Mouse (Mus musculus): ENCODE data around the gene Relt. TPM values are rescaled to one million over a fixed set of nuclear protein-coding genes. Genes with fewer than 3 reads are reported as not detected.

The Relt gene
- polyA plus RNA-seq, 2 experiments = 3.2 to 8.5 TPM

GRCm38 (mm10) chr7:100818401-100819064 lies 44.7 kb downstream of the Relt start:
- no peak for ATAC-seq (ENCODE audit: low FRiP score, low read depth)
- no peak for TF ChIP-seq POLR2A (IDR thresholded peaks at IDR 0.05; ENCODE audit: borderline replicate concordance, extremely low read depth, insufficient read depth, insufficient read length)

GRCm38 (mm10) chr7:100817442-100817760 lies 45.8 kb downstream of the Relt start:
- 70% methylated on average over 2 of the region's 2 CpGs for WGBS
- no peak for TF ChIP-seq POLR2A (IDR thresholded peaks at IDR 0.05; ENCODE audit: borderline replicate concordance, extremely low read depth, insufficient read depth, insufficient read length)
- no peak overlapping the region for H3K4me3 ChIP-seq (replicated peaks; ENCODE audit: low read length)
- DNase-seq (ENCODE audit: low spot score) (no peak), ATAC-seq (ENCODE audit: low FRiP score, low read depth) (no peak)
- no peaks in the 10 kb centered on the region for H3K4me1 ChIP-seq (ENCODE audit: control insufficient read depth, insufficient read depth, low read length)
- no peaks in the 10 kb centered on the region for H3K36me3 ChIP-seq (ENCODE audit: control insufficient read depth, insufficient read depth, low read length)
- no peaks in the 10 kb centered on the region for H3K27me3 ChIP-seq (ENCODE audit: control insufficient read depth, insufficient read depth, low read length)
- no peaks in the 10 kb centered on the region for H3K9me3 ChIP-seq (ENCODE audit: control insufficient read depth, low read length)
- H3K4me2 ChIP-seq (replicated peaks; ENCODE audit: low read depth, low read length, severe bottlenecking) = no peak overlapping the region
- H3K9ac ChIP-seq (ENCODE audit: low read depth, low read length, severe bottlenecking) = no peak overlapping the region
- H3K27ac ChIP-seq (replicated peaks; ENCODE audit: low read depth, low read length) = no peak overlapping the region

More at GRCm38 (mm10) chr7:100818401-100819064, 44.7 kb downstream of the Relt start:
- Histone ChIP-seq H3K9me3 (ENCODE audit: control insufficient read depth, low read length) (no peaks in the 10 kb centered on the region), H3K36me3 (ENCODE audit: control insufficient read depth, insufficient read depth, low read length) (peaks cover 3% of the 10 kb centered on the region; the same call in 1 of the 2 replicates), H3K4me2 (replicated peaks; ENCODE audit: low read depth, low read length, severe bottlenecking) (no peak overlapping the region), H3K4me1 (ENCODE audit: control insufficient read depth, insufficient read depth, low read length) (no peaks in the 10 kb centered on the region), H3K9ac (ENCODE audit: low read depth, low read length, severe bottlenecking) (no peak overlapping the region), H3K27me3 (ENCODE audit: control insufficient read depth, insufficient read depth, low read length) (no peaks in the 10 kb centered on the region), H3K27ac (replicated peaks; ENCODE audit: low read depth, low read length) (no peak overlapping the region), H3K4me3 (replicated peaks; ENCODE audit: low read length) (no peak overlapping the region)
- WGBS = 86% methylated on average over 4 of the region's 4 CpGs
- DNase-seq (ENCODE audit: low spot score) = no peak

DNA sequence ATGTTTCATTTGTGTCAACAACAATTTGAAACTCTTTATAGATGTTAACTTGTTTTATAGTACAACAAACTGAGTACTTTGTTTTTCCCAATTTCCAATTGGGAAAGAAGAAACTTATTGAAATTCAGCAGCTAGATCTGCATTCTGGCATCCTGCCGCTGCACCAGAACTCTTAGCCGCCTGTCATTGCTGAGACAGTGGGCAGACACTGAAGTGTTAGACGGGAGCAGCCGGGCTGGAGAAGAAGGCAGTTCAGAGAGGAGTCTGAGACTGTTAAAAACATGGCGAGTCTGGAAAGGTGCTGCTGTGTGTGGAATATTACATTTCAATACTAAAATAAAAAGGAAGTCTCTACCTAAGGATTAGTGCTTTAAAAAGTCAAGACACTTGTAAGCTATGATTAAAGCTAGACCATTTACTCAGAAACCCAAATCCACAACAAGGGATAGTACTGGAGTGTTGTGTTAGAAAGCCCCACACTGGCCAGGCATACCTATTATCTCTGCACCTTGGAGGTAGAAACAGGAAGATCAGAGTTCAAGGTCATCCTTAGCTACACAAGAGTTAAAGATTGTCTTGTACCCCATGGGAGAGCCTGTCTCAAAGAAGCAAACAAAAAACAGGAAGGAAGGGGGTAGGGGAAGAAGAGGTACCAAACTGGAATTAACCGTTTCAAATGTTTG lies 46.3 kb downstream of the Relt start:
- no peak for TF ChIP-seq POLR2A (IDR thresholded peaks at IDR 0.05; ENCODE audit: borderline replicate concordance, extremely low read depth, insufficient read depth, insufficient read length)
- no peak overlapping the region for H3K9ac ChIP-seq (ENCODE audit: low read depth, low read length, severe bottlenecking)
- no peak overlapping the region for H3K4me3 ChIP-seq (replicated peaks; ENCODE audit: low read length)

DNA sequence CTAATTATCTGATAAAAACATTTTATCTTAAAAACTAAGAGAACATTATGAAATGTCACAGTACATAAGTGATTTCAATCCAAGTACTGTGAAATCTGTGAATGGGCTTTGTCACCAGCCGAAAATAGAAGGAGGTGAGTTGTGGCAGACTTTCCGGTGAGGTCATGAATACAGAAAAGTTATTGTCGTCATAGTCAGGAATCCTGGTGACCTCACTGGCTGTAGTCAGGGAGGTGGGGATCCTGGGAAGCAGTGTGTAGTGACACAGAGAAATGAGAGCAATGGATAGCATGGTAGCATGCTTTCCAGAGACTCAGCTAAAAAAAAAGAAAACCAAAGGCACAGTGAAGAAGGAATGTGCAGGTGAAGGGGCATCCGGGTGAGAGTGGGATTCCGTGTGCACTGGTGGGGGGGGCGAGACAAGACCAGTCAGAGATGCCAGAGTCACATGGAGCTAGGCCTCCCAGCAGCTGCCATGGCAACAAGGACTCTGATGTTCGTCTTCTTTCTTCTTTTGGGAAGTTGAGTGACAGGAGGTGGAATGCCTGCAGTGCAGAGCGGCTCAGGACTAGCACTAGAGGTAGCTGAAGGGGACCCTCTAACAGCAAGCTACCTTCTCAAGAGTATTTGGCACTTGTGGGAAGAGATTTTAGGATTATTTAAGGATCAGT lies 47.2 kb downstream of the Relt start:
- H3K27me3 ChIP-seq (ENCODE audit: control insufficient read depth, insufficient read depth, low read length) = no peaks in the 10 kb centered on the region
- DNase-seq (ENCODE audit: low spot score) = no peak
- no peak overlapping the region for H3K4me3 ChIP-seq (replicated peaks; ENCODE audit: low read length)
- no peak for ATAC-seq (ENCODE audit: low FRiP score, low read depth)
- H3K4me2 ChIP-seq (replicated peaks; ENCODE audit: low read depth, low read length, severe bottlenecking) = no peak overlapping the region
- H3K36me3 ChIP-seq (ENCODE audit: control insufficient read depth, insufficient read depth, low read length) = no peaks in the 10 kb centered on the region
- WGBS = 76% methylated on average over 8 of the region's 8 CpGs
- no peak overlapping the region for H3K9ac ChIP-seq (ENCODE audit: low read depth, low read length, severe bottlenecking)
- no peak overlapping the region for H3K27ac ChIP-seq (replicated peaks; ENCODE audit: low read depth, low read length)
- no peaks in the 10 kb centered on the region for H3K4me1 ChIP-seq (ENCODE audit: control insufficient read depth, insufficient read depth, low read length)
- no peak for TF ChIP-seq POLR2A (IDR thresholded peaks at IDR 0.05; ENCODE audit: borderline replicate concordance, extremely low read depth, insufficient read depth, insufficient read length)
- no peaks in the 10 kb centered on the region for H3K9me3 ChIP-seq (ENCODE audit: control insufficient read depth, low read length)

More for the DNA sequence above, 46.3 kb downstream of the Relt start:
- H3K4me1 ChIP-seq (ENCODE audit: control insufficient read depth, insufficient read depth, low read length) = no peaks in the 10 kb centered on the region
- H3K27me3 ChIP-seq (ENCODE audit: control insufficient read depth, insufficient read depth, low read length) = no peaks in the 10 kb centered on the region
- ATAC-seq (ENCODE audit: low FRiP score, low read depth) (no peak), DNase-seq (ENCODE audit: low spot score) (no peak)
- H3K4me2 ChIP-seq (replicated peaks; ENCODE audit: low read depth, low read length, severe bottlenecking) = no peak overlapping the region
- WGBS = 72% methylated on average over 6 of the region's 6 CpGs
- no peaks in the 10 kb centered on the region for H3K36me3 ChIP-seq (ENCODE audit: control insufficient read depth, insufficient read depth, low read length)
- no peaks in the 10 kb centered on the region for H3K9me3 ChIP-seq (ENCODE audit: control insufficient read depth, low read length)
- H3K27ac ChIP-seq (replicated peaks; ENCODE audit: low read depth, low read length) = no peak overlapping the region

DNA sequence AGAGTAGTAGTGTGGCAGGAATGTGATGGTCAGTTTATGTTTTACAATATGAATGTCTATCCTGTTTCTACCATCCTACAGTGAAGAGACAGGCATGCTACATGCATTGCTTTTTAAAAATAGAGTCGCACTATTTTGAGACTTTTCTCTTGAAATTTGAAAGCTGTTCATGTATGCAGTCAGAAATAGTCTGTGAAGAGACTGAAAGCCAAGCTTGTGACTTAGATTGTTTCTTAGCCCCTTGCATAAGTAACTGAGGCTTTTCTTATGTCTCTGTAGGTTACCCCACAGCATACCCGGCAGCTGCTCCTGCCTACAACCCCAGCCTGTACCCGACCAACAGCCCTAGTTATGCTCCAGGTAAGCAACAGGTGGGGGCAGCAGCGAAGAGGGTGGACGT lies 50.6 kb downstream of the Relt start:
- Histone ChIP-seq H3K27ac (replicated peaks; ENCODE audit: low read depth, low read length) (no peak overlapping the region), H3K4me1 (ENCODE audit: control insufficient read depth, insufficient read depth, low read length) (no peaks in the 10 kb centered on the region), H3K4me2 (replicated peaks; ENCODE audit: low read depth, low read length, severe bottlenecking) (no peak overlapping the region), H3K4me3 (replicated peaks; ENCODE audit: low read length) (no peak overlapping the region), H3K36me3 (ENCODE audit: control insufficient read depth, insufficient read depth, low read length) (no peaks in the 10 kb centered on the region), H3K27me3 (ENCODE audit: control insufficient read depth, insufficient read depth, low read length) (no peaks in the 10 kb centered on the region), H3K9ac (ENCODE audit: low read depth, low read length, severe bottlenecking) (no peak overlapping the region), H3K9me3 (ENCODE audit: control insufficient read depth, low read length) (no peaks in the 10 kb centered on the region)
- WGBS = 79% methylated on average over 5 of the region's 5 CpGs
- DNase-seq (ENCODE audit: low spot score) (no peak), ATAC-seq (ENCODE audit: low FRiP score, low read depth) (no peak)
- no peak for TF ChIP-seq POLR2A (IDR thresholded peaks at IDR 0.05; ENCODE audit: borderline replicate concordance, extremely low read depth, insufficient read depth, insufficient read length)
